Mouse (Mus musculus) forebrain, embryonic 16.5 days (tissue): ENCODE results near the gene C5ar2. TPM values are rescaled to one million over a fixed set of nuclear protein-coding genes. Genes with fewer than 3 reads are reported as not detected.
"Not testable (repeated sequence)": the region's sequence is repeated elsewhere in the genome, so short reads cannot be mapped to it uniquely, and the experiment has no call there.

Experiments
- ATAC-seq: fragments of 200-750 bp; cut with Nextera tagmentation; 2 replicates; pipeline ENCODE4 v1.8.0; 2017; ENCODE audit warnings: mild to moderate bottlenecking, moderate library complexity
- H3K27ac ChIP-seq: fragments of 300-500 bp; sonication (generic); 2 replicates; pipeline ENCODE4 v1.5.1; 2014; ENCODE audit warnings: low read length, control low read depth
- H3K27me3 ChIP-seq: fragments of 300-500 bp; sonication (generic); replicated peaks from 2 replicates; pipeline ENCODE4 v1.6.1; 2014; ENCODE audit warnings: low read length; ENCODE audit not compliant: control insufficient read depth, insufficient read depth
- H3K36me3 ChIP-seq: fragments of 300-500 bp; sonication (generic); 2 replicates; pipeline ENCODE4 v1.6.1; 2014; ENCODE audit not compliant: control insufficient read depth, insufficient read depth
- H3K4me1 ChIP-seq: fragments of 300-500 bp; sonication (generic); replicated peaks from 2 replicates; pipeline ENCODE4 v1.6.1; 2014; ENCODE audit warnings: low read length; ENCODE audit not compliant: control insufficient read depth, insufficient read depth
- H3K4me2 ChIP-seq: fragments of 300-500 bp; sonication (generic); 2 replicates; pipeline ENCODE4 v1.6.1; 2014; ENCODE audit warnings: mild to moderate bottlenecking, low read length, control low read depth
- H3K4me3 ChIP-seq: fragments of 300-500 bp; sonication (generic); replicated peaks from 2 replicates; pipeline ENCODE4 v1.5.1; 2014; ENCODE audit warnings: mild to moderate bottlenecking, low read length, control low read depth
- H3K9ac ChIP-seq: fragments of 300-500 bp; sonication (generic); replicated peaks from 2 replicates; pipeline ENCODE4 v1.6.1; 2014; ENCODE audit warnings: low read depth, low read length, control low read depth
- H3K9me3 ChIP-seq: fragments of 300-500 bp; sonication (generic); 2 replicates; pipeline ENCODE4 v1.6.1; 2016; ENCODE audit warnings: low read length; ENCODE audit not compliant: control insufficient read depth
- WGBS: fragments of 180-500 bp; shearing (Covaris S2); extraction: QIAGEN DNeasy Blood & Tissue Kit; methylation state at CpG from one replicate; pipeline ENCODE4 v1.1.7; 2014; 5-methylcytosine and 5-hydroxymethylcytosine counted together
- polyA plus RNA-seq: library from polyadenylated mRNA; unstranded; fragments of >200 nt; fragmentation: Nextera tagmentation; extraction: Ambion mirVana; gene quantifications from 2 replicates; pipeline ENCODE4 v1.2.1, GENCODE M21; 2015

C5ar2 gene
- polyA plus RNA-seq, 1 experiment from 2014 or later, result not detected

DNA sequence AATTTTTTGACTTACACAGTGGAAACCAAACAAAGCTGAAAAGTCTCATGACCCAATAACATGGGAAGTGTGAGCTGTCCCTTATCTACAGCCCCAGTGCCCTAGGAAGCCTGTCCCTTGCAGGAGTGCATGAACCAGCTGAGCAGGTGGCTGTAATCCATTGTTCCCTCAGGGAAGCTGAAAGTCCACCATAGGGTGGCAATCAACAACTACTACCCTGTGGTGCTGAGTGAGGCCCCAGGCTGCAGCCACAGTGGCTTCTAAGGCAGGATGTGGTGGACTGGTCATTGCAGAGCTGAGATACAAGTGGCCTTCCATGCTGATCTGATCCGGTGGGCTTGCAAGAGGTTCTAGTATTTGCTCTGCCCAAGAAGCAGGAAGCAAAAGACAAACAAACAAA, 17.1 kb upstream of the C5ar2 start:
- H3K9ac ChIP-seq, result no peak overlapping the region
- H3K9me3 ChIP-seq, result peaks cover 8% of the 10 kb centered on the region; the same call in 1 of the 2 replicates
- H3K4me2 ChIP-seq, result no peak overlapping the region
- no peaks in the 10 kb centered on the region for H3K36me3 ChIP-seq
- ATAC-seq, result no peak
- no peaks in the 10 kb centered on the region for H3K27me3 ChIP-seq
- H3K4me3 ChIP-seq, result no peak overlapping the region
- no peak overlapping the region for H3K27ac ChIP-seq
- H3K4me1 ChIP-seq, result no peaks in the 10 kb centered on the region
- WGBS, result 82% methylated on average over 1 of the region's 1 CpGs

- Histone ChIP-seq H3K4me2 (no peak within 1 kb of the TSS), H3K36me3 (no peaks in the 10 kb centered on the region), H3K27ac (no peak within 1 kb of the TSS), H3K4me1 (no peaks in the 10 kb centered on the region), H3K9ac (no peak within 1 kb of the TSS), H3K27me3 (no peaks in the 10 kb centered on the region), H3K4me3 (no peak within 1 kb of the TSS), H3K9me3 (no peaks in the 10 kb centered on the region)
- 85% methylated on average over 5 of the region's 5 CpGs for WGBS
- ATAC-seq, result no peak
Observed at GRCm38 (mm10) chr7:16259110-16259590, 15.2 kb upstream of the C5ar2 start, which contains the start of gene C5ar1. C5ar1 (minus strand) TSS chr7:16259540.

- no peak for ATAC-seq
- no peak overlapping the region for H3K4me2 ChIP-seq
- H3K4me1 ChIP-seq, result no peaks in the 10 kb centered on the region
- no peaks in the 10 kb centered on the region for H3K9me3 ChIP-seq
- no peak overlapping the region for H3K9ac ChIP-seq
- WGBS, result 94% methylated on average over 11 of the region's 11 CpGs
- no peaks in the 10 kb centered on the region for H3K27me3 ChIP-seq
- H3K4me3 ChIP-seq, result no peak overlapping the region
- no peak overlapping the region for H3K27ac ChIP-seq
- H3K36me3 ChIP-seq, result no peaks in the 10 kb centered on the region
Observed at GRCm38 (mm10) chr7:16257830-16258229, 13.9 kb upstream of the C5ar2 start.

GRCm38 (mm10) chr7:16255963-16256362, 12.0 kb upstream of the C5ar2 start:
- 83% methylated on average over 4 of the region's 4 CpGs for WGBS

GRCm38 (mm10) chr7:16254195-16254594, 10.2 kb upstream of the C5ar2 start:
- no peak overlapping the region for H3K4me3 ChIP-seq
- H3K36me3 ChIP-seq, result no peaks in the 10 kb centered on the region
- 66% methylated on average over 4 of the region's 4 CpGs for WGBS
- no peaks in the 10 kb centered on the region for H3K27me3 ChIP-seq
- H3K4me2 ChIP-seq, result no peak overlapping the region
- no peaks in the 10 kb centered on the region for H3K9me3 ChIP-seq
- ATAC-seq, result no peak
- H3K27ac ChIP-seq, result no peak overlapping the region
- H3K4me1 ChIP-seq, result no peaks in the 10 kb centered on the region
- H3K9ac ChIP-seq, result no peak overlapping the region

More at GRCm38 (mm10) chr7:16255963-16256362, 12.0 kb upstream of the C5ar2 start:
- not testable (repeated sequence) for ATAC-seq, H3K27ac ChIP-seq, H3K4me2 ChIP-seq, H3K4me3 ChIP-seq, H3K36me3 ChIP-seq, H3K27me3 ChIP-seq, H3K9me3 ChIP-seq, H3K4me1 ChIP-seq, H3K9ac ChIP-seq

DNA sequence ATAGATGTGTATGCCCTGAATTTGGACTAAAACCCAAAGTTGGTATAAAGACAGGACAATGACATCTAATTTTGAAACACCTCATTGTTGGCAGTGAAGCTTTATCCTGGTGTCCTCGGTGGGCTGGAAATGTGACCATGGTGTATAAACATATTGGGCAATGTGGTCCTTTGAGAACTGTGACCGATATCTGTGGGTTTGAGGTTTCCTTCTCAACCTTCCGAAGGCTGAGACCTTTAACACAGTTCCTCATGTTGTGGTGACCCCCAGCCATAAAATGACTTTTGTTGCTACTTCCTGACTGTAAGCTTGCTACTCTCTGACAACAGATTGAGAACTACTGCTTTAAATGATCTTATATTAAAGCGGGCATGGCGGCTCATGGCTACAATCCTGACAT, 6.7 kb upstream of the C5ar2 start:
- 91% methylated on average over 5 of the region's 5 CpGs for WGBS
- Histone ChIP-seq H3K4me1 (no peaks in the 10 kb centered on the region), H3K9me3 (no peaks in the 10 kb centered on the region), H3K27me3 (no peaks in the 10 kb centered on the region), H3K27ac (no peak overlapping the region), H3K4me3 (no peak overlapping the region), H3K36me3 (no peaks in the 10 kb centered on the region), H3K4me2 (no peak overlapping the region), H3K9ac (no peak overlapping the region)
- no peak for ATAC-seq

- Histone ChIP-seq H3K27ac (no peak overlapping the region), H3K4me3 (no peak overlapping the region), H3K9me3 (no peaks in the 10 kb centered on the region), H3K27me3 (no peaks in the 10 kb centered on the region), H3K9ac (no peak overlapping the region), H3K4me1 (no peaks in the 10 kb centered on the region), H3K36me3 (no peaks in the 10 kb centered on the region), H3K4me2 (no peak overlapping the region)
- WGBS, result 47% methylated on average over 2 of the region's 4 CpGs
- no peak for ATAC-seq
Observed at GRCm38 (mm10) chr7:16245958-16246357, 2.0 kb upstream of the C5ar2 start.

GRCm38 (mm10) chr7:16242198-16242597, 1.8 kb downstream of the C5ar2 start:
- no peak for ATAC-seq
- Histone ChIP-seq H3K9me3 (no peaks in the 10 kb centered on the region), H3K4me2 (no peak overlapping the region), H3K4me3 (no peak overlapping the region), H3K36me3 (no peaks in the 10 kb centered on the region), H3K9ac (no peak overlapping the region), H3K27me3 (no peaks in the 10 kb centered on the region), H3K27ac (no peak overlapping the region), H3K4me1 (no peaks in the 10 kb centered on the region)
- WGBS, result 90% methylated on average over 6 of the region's 6 CpGs

DNA sequence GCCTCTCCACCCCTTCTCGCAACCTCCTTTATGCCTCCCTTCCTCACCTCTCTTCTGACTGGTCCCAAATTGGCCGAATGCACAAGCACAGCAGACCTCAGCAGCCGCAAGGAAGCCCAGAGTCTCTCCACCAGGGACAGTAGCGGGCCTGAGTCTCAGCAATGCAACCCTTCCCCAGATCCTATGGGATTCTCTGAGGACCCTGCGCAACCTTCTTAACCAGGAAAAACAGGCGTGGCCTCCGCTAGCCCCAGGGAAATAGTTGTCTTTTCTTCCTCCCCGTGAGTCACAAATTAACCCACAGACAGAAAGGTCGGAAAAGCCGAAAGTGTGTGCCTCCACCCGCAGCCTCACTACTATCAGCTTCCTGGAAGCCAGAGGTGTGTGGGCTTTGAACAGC, 2.2 kb downstream of the C5ar2 start:
- Histone ChIP-seq H3K4me3 (no peak overlapping the region), H3K27ac (no peak overlapping the region), H3K4me1 (no peaks in the 10 kb centered on the region), H3K36me3 (no peaks in the 10 kb centered on the region), H3K9ac (no peak overlapping the region), H3K27me3 (no peaks in the 10 kb centered on the region), H3K9me3 (no peaks in the 10 kb centered on the region), H3K4me2 (no peak overlapping the region)
- no peak for ATAC-seq
- 68% methylated on average over 11 of the region's 11 CpGs for WGBS

DNA sequence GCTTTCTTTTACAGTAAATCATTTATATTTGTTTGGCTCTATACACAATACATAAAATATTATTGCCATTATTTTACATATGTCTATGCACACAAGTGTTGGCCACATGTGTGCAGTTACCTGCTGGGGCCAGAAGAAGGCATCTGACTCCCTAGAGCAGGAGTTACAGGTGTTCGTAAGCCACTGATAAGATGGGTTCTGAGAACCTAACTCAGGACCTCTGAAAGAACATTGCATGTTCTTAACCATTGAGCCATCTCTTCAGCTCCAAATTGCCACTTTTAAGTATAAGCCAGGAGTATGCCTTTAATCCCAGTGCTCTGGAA, 3.0 kb downstream of the C5ar2 start:
- Histone ChIP-seq H3K36me3 (no peaks in the 10 kb centered on the region), H3K27me3 (no peaks in the 10 kb centered on the region), H3K4me2 (no peak overlapping the region), H3K4me3 (no peak overlapping the region), H3K9me3 (no peaks in the 10 kb centered on the region), H3K9ac (no peak overlapping the region), H3K27ac (no peak overlapping the region), H3K4me1 (no peaks in the 10 kb centered on the region)
- 97% methylated on average over 1 of the region's 1 CpGs for WGBS
- no peak for ATAC-seq
